Mouse (Mus musculus): Measurements from ENCODE around the gene Kmt2b.

DNA sequence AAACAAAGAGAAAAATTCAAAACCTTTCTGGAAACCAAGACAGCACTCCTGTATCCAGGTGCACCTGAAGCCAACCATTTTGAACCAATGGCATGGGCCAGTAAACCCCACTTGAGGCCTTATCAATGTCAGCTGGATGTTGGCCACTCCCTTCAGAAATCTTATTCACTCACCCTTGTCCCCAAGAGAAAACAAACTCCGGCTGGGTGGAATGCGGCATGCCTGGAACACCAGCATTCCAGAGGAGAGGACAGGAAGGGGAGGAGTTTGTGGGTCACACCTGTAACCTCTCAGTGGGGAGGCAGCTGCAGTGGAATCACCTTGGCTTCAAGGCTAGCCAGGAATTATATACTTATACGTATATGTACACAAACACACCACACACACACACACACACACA, 14.1 kb upstream of the Kmt2b start:
- TF ChIP-seq CTCF (IDR thresholded peaks at IDR 0.05; ENCODE audit: borderline replicate concordance, insufficient read depth, low read length): no peak
- TF ChIP-seq POLR2A (IDR thresholded peaks at IDR 0.05; ENCODE audit: low read depth, low read length): no peak
